Mouse (Mus musculus): ENCODE measurements around the gene Npepps. TPM values are rescaled to one million over a fixed set of nuclear protein-coding genes. Genes with fewer than 3 reads are reported as not detected.

The Npepps gene
- polyA plus RNA-seq, 2 experiments from 2014 or later, result 36.1 to 43.0 TPM

DNA sequence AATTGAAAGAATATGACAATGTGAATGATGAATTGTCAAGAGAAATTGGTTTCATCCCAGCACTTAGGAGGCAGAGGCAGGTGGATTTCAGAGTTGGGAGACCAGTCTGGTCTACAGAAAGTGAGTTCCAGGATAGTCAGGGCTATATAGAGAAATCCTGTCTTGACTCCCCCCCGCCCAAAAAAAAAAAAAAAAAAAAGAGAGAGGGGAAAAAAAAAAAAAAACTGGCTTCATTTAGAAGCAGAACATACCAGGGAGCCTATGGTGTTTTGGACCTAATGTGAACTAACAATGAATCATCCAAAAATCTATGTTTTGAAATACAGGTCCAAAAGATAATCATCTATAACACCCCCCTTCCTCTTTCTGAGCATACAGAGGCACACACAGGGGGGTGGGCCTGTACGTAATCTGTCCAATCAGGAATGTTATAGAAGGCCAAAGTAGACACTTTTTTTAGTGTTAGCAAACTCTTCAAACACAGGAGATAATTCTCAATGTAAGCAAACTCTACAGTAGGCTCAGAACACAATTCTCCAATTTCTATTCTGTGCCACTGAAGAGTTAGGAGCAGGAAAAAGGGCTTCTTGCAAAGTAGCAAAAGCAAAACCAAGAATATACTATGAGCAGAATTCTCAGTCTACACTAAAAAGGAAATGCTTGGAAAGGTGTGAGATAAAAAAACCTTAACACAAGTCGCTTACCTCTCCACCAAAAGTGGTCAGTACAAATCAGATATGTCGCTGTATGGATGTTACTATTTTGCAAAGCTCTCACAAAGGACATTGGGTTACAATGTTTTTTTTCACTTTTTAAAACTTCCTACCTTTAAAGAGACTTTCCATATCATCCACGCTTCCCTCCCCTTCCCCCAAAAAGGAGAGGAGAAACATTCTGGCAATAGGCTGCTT is 94.5 kb downstream of the Npepps start:
- no peak for ATAC-seq

DNA sequence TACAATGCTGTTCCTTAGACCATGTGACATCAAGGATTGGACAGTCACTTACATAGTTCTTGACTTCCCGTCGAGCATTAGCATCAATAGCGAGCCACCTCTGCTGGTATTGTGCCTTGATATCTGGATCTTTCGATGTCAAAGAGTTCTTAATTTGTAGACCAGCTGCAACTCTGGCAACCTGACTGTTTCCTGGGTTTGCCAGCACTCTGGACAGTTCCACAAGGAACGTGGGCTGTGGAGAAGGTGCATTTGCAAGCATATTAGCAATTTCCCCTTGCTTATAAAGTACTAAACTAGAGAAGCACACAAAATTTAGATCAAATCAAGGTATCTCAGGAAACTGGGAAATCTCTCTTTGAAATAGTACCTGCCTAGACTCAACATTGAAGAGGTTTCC is 95.6 kb downstream of the Npepps start:
- no peak for ATAC-seq

DNA sequence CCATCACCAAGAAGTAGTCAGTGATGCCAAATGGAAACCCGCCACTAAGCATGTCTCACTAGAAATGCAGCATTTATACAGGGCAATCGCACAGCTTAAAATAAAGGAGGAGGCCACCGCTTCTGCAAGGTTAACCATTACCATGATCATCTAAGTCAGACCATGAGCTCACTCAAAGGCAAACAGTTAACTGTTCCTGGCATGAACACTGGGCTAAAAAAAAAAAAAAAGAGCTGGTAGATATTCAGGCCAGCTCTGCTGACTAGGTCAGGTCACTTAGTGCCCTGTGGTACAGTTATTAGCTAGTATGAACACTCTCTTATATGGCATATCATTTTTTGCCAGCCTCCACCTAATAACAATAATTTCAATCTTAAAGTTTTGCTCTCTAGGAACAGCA is 98.0 kb downstream of the Npepps start:
- ATAC-seq, result no peak

DNA sequence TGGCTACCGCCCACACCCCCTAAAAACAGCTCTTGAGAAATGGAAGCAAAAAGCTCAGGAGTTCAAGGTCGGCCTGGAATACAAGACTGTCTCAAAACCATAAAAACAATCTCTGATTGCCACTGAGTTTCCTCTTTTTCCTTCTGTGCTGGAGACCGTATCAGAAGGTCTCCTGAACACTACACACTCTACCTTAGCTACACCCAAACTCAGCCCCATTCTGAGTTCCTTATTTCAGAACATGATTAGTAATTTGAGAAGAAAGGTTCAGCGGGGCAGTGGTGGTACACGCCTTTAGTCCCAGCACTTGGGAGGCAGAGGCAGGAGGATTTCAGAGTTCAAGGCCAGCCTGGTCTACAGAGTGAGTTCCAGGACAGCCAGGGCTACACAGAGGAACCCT is 99.4 kb downstream of the Npepps start:
- no peak for ATAC-seq

DNA sequence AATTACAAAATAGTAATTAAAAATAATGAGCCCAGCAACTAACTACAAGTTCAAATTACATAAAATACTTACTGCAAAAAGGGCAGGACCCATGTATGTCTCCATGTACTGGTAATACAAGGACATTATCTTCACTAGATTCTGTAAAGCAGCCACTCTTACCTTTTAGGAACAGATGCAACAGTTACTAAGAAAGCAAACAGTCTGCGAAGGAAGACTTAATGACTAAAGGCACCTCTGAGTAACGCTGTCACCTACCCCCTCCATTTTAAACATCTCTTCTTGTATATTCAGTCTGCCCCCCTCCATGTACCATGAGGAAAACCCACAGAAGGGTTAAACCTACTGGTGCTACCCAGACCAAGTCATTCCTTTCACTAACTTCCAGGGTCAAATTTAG is 102.2 kb downstream of the Npepps start:
- no peak for ATAC-seq

DNA sequence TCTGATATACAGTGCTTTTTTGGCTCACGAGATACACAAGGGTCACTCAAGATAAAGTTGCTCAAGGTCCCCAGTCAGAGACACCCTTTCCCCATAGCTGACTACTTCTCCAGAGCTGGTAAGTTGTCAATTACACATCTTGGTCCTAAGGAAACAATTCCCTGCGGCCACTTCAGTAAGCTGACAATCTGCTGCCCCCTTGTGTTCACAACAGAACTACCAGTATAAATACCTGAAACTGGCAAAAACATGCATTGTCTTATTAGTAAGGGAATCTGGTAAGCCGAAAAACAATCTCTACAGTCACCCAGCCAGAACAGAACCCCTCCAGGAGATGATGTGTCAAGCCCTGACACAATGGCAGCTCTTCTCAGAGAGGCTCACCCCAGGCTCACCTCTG is 103.6 kb downstream of the Npepps start:
- ATAC-seq, result no peak

DNA sequence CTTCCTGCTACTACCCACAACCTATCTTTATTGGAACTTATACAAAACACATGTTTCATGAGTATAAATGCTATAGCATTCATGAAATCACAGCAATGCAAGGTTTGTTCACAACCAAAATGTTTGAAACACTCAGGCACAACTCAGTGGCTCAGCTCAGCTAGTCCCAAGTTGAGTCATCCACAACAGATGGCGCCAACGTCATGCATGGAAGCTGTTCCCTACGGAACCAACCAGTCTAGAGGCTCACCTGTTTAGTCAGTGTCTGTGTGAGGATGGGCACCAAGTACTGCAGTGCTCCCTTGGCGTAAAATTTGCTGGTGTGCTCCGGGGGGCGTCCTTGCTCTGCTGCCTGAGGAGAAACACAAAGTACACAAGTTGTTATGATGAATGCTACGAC is 104.9 kb downstream of the Npepps start:
- ATAC-seq, result no peak

DNA sequence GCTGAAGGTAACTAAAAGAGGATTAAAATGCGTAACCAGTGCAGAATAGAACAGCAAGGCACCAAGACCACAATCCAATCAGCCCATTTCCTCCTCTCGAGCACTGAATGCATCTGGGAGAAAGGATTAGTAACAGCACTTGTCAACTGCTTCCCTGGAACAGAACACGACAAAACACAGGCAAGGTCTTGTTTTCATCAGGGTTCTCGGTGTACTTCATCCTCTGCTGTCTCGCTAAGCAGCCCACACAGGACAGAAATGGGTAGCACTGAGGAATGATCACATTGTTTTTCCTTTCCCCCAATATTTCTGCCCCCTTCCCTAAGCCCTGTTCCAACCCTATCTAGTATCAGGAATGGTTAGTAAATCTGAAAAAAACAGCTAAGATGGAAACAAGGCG is 120.1 kb downstream of the Npepps start:
- ATAC-seq, result no peak

DNA sequence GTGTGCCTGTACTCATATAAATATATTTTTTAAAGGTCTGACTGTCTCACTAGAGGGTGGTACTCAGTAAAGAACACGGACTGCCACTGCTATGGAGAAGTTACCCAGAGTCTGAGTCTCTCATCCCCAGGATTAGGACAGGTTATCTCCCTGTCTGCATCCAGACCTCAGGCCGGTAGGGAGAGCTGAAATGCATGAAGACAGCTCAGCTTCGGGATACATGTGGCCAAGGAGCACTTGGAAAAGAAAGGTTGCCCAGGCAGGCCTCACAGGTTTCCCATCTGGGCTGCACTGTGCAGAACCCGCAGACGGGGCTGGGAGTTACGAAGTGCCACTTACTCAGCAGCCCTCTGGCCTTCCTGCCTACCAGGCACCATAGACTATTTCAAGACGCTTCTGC is 123.4 kb downstream of the Npepps start:
- ATAC-seq, result no peak

Other genes starting within 250 kb of the Npepps start
- not detected for gene Lrrc46, start 239.2 kb downstream of the Npepps start, polyA plus RNA-seq (2017; shearing (Covaris generic))
- gene Mrpl10, start 239.1 kb downstream of the Npepps start, polyA plus RNA-seq (2017; shearing (Covaris generic)), result 10 to 100 TPM; 56.6 to 58.0 TPM
- 10 to 100 TPM; 21.3 to 25.8 TPM for gene Osbpl7, start 230.0 kb downstream of the Npepps start, polyA plus RNA-seq (2017; shearing (Covaris generic))
- 1 to 10 TPM; 4.5 to 5.6 TPM for gene Tbx21, start 165.3 kb downstream of the Npepps start, polyA plus RNA-seq (2017; shearing (Covaris generic))
- under 1 TPM in 1 of 2 experiments, not detected in 1; 0.37 TPM for gene Tbkbp1, start 129.1 kb downstream of the Npepps start, polyA plus RNA-seq (2017; shearing (Covaris generic))
- 10 to 100 TPM; 28.8 to 40.6 TPM for gene Kpnb1, start 92.8 kb downstream of the Npepps start, polyA plus RNA-seq (2017; shearing (Covaris generic))
- gene Mrpl45, start 35.1 kb upstream of the Npepps start, polyA plus RNA-seq (2017; shearing (Covaris generic)), result 10 to 100 TPM; 44.6 to 48.7 TPM
- gene Gpr179, start 71.4 kb upstream of the Npepps start, polyA plus RNA-seq (2017; shearing (Covaris generic)), result under 1 TPM; 0.11 to 0.45 TPM
- 1 to 10 TPM; 6.1 to 7.8 TPM for gene Socs7, start 81.9 kb upstream of the Npepps start, polyA plus RNA-seq (2017; shearing (Covaris generic))
- not detected for gene Arhgap23, start 134.9 kb upstream of the Npepps start, polyA plus RNA-seq (2017; shearing (Covaris generic))
- gene 4933428G20Rik, start 219.7 kb upstream of the Npepps start, polyA plus RNA-seq (2017; shearing (Covaris generic)), result not detected